Mouse (Mus musculus) spleen, adult 18-20 months (tissue): ENCODE measurements at regions not wholly inside any gene's neighbourhood (a gene's known extent, or its start where the extent isn't known, plus 50 kb on each side); places are given as distances from the start of the nearest gene placed in this dataset.
"Not testable (repeated sequence)": the region's sequence is repeated elsewhere in the genome, so short reads cannot be mapped to it uniquely, and the experiment has no call there.

Experiments used
- DNase-seq, 2 experiments: peaks; one replicate each; pipeline ENCODE4 v3.0.0; 2022; ENCODE audit warnings: mixed read lengths in 2 of 2

DNA sequence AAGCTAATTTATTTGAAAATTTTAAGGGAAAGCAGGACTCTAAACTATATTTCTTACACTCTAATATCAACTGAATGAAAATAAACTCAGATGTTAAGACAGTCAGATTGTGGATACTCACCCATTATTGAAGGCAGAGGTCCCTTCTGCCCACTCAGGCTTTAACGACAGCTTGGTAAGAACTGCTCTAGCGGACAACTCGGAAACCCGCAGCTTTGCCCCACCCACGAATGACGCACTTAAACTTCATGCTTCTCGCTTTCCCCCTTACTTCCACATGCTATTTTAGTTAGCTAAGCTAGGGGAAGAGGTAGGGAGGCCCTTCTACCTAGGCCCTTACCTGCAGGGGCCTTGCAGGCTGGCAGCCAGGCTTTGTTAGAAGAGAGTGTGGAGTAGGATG is 50.8 kb upstream of the Elmo1 start:
- no peak for DNase-seq

DNA sequence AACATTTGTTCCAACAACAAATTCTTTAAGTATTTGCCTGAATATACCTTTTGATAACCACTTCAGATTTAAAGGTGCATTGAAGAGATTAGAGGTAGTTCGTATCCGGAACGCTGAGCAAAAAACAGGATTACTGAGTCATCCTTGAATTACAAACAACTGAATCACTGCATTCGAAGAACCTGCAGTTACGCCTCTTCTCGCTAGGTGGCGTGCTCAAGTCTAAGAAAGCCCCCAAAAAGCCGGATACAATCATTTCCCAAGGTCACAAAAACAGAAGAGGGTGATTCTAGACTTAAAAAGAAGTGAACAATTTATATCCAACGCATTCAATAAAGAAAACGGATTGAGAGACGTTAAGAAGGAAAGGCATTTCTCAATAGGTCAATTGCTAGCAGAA is 51.9 kb upstream of the Elmo1 start:
- DNase-seq, result peak in 1 of 2 experiments; percentile 32

DNA sequence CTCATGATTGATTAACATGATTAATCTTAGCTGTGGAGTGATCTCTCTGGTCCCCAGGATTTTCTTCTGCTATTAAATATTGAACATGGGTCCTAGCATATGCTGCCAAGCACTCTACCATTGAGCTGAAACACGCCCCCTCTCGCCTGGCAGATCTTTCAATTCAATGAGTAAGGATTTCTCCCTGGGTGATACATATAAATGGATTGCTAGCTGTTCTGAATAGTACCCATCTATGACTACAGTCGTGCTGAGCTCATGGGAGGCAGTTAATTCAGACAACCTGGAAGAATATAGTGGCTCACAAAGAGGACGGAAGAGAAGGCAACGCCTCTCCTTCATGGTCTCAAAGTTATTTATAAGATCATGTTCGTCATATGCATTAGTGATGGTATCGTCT is 53.0 kb upstream of the Elmo1 start:
- no peak for DNase-seq

DNA sequence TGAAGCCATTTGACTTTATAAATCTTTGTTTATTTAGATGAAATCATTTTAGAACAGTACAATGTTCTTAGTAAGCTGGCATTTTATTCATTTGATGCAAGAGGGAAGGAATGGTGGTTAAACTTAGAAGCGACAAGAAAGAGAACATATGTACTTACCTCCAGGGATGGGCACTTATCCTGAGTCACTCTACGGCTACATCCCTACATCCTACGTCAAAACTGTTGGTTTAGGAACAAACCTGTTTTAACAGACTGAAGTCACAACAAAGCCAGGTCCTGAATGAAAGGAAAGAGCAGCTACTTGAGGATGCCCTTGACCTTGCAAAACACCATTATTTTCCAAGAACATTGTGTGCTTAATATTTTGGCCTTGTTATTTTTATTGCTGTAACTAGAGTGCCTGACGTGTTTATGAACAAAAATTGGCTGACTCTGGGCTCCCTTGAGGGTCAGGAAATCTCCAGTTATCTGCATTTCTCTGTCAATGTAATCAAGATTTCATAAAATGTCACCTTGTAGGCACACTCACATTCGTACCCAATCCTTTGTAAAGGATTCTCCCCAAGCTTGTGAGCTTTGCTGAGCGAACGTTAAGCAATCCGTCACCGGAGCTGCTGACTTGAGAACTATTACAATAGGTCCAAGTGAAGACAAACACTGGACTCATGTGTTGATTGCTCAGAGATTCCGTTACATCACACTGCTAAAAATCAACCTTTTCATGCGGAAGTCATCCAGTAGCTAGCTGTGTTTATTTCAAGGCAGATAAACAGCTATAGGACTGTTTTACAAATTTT is 56.3 kb upstream of the Elmo1 start:
- no peak for DNase-seq

DNA sequence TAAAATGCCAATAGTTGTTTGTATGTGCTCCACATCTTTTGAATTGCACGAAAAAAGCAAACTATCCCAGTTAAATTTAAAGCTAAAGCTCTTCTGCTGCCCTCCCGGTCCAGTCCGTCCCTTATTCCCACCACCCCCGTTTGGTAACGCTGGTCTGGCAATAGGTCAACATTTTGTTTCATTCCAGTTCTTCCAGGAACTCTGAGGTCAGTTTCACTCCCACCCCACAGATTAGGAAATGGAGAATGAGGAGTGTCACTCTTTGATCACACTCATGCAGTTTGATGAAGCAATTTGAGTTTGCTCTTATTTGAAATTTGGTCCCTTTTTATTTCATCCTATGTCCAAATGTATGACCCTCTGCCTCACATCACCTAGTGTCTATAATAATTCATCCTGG is 58.7 kb upstream of the Elmo1 start:
- DNase-seq, result no peak

DNA sequence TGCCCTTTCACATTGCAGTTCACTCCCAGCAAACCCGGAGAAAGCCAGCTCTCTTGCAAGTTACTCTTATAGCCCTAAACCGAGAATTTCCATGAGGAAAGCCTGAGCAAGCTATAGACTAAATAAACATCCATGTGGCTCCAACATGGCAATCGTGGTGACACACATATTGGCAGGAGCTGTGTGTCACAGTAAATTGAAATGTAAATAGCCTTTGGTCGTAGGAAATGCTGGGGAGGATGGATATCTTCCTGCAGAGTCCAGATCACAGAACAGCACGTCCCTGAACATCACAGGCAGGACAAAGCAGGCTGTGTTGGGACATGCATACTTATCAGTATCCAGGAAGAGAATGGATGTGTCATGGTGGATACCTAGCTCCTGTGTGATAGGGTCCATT is 59.3 kb upstream of the Elmo1 start:
- no peak for DNase-seq

DNA sequence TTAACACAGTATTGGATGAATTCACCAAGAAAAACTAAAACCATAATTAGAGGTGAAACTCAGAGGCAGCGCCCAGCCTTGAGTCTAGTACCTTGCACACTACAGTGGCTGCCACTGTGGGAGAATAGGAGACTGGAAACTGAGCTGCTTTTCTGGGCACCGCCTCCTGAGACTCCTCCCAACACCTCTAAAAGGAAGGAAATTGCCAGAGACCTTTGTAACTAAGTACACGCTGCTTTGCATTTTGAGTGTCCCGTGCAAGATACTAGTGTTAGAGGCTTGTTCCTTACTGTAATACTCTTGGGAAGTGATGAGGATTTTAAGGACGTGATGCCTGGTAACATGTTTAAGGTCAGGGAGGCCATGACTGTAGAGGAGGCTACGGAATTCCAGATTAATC is 63.8 kb upstream of the Elmo1 start:
- no peak for DNase-seq

DNA sequence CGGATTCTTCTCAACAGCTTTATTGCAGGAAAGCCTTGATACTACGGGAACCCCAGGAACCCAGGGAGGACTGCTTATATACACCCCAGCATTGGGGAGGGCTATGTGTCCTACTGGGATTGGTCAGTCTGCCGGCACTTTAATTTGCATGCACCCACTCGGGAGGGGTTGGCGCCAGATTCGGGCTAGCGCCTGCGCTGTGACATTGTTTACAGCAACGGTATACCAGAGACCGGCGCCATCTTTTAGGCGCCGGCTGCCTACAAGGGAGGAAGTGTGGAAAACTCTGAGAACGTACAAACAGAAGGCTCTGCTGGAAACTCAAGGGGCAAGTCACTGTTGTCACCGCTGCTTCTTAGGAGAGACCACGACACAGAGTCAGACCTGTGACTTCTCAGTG is 73.9 kb upstream of the Elmo1 start:
- DNase-seq, result not testable (repeated sequence)

DNA sequence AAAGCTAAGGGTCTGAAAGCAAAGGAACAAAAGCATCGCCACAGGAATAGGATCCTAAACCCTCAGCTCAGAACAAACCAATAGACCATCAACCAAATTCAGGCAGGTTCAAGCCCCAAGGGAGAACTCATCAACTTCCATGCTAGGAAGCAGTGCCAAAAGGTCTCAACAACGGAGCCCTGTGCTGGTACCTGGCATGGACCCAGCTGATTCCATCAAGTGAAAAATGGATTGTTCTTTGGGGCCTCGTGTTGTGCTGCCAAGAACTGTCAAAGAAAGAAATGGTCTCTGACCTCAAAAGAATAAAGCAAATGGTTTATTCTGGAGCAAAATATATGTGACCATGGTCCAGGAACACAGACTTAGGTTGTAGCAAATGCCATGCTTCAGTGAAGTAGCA is 77.8 kb upstream of the Elmo1 start:
- no peak for DNase-seq

DNA sequence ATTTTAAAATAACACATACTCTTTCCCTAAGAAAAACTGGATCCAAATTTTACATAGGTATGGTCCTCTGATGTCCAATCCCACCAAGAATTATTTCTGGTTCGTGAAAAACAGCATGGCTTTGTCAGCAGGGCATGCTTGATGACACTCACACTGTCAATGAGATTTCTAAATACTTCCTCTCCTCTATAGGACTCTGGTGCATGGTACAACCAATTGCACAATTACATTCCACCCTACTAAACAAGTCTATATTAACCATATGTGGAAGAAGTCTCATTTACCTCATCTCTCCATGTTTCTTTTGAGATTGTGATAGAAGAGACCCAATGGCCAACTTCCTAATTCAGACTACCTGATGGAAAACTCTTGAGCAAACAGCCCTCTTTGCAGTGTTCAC is 81.2 kb upstream of the Elmo1 start:
- DNase-seq, result no peak

DNA sequence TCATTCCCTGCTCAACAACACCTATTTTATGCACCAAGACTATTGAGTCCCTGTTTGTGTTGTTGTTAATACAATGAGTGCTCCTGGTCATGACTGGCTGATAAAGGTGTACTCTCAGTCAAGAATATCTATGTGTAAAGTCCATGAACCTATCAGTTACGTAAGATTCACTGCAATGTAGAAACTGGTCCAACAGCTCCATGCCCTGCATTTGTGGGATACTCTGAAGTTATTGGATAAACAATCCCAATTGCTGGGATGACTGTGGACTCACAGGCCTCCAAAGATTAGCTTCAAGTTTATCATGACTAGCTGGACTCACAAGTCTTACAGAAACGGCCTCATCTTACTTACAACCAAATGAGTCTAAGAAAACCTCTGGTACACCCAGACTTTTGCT is 82.8 kb upstream of the Elmo1 start:
- DNase-seq, result no peak

DNA sequence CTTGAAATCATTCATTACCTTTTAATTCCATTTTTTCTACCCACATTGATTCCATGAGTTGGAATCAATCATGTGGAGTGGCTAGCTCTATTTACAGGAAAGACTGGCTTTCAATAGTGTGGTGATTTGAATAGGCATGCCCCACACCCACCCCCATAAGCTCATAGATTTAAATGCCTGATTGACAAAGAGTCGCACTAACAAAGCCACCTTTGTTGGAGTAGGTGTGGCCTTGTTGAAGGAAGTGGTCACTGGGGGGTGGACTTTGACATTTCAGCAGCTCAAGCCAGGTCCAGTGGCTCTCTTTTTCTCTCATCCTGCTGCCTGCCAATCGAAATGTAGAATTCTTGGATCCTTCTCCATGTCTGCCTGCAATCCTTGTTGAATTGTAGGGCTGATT is 92.8 kb upstream of the Elmo1 start:
- no peak for DNase-seq

DNA sequence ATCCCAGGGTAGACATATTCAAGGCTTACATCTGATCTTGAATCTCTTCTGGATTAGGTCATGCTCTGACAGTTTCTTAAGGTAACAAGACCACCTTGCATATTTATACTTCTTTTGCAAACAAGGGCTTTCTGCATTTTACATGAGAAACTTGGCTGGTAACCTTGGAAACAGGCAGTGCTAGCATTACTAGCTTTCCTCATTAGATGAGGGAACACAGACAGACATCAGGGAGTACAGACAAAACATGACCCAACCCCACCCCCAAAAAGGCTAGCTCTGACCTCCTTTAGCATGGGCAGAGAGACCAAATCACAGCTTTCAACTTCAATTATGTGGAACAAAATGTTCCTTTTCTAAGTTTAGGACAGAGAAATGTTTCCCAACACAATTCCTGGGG is 114.8 kb upstream of the Elmo1 start:
- no peak for DNase-seq

DNA sequence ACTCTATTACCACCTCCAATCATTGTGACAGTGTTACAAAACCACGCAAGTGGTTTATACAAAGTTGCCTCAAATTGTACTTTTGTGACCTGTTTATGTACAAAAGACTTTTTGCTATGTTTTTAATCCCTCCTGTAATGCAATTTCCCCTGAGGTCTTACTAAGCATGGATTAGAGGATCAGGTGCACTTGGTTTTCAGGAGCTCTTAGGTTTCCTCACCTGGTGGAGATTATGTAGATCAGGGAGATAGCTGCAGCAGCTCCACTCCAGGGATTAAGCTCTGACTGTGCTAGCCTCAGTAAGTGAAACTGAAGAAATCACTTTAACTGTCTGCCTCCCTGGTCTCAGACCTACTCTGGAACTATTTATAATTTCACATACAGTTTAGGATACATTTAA is 123.8 kb upstream of the Elmo1 start:
- no peak for DNase-seq

DNA sequence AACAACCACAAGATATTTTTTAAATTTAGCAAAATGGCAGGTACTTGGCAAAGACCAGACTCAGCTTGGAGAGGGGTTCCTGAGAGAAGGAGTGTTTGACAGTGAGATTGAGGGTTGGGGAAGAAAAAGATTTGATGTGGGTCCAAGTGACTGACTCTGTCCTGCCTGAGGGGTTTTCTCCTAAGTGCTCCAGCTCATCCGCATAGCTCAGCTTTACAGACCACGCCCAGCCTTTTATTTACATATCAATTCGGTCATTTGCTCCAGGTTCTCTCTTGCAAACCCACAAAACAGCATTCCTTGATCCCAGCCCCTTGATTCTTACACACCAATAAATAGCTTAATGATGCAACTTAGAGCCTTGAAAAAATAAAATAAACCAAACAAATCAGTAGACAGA is 127.4 kb upstream of the Elmo1 start:
- no peak for DNase-seq

DNA sequence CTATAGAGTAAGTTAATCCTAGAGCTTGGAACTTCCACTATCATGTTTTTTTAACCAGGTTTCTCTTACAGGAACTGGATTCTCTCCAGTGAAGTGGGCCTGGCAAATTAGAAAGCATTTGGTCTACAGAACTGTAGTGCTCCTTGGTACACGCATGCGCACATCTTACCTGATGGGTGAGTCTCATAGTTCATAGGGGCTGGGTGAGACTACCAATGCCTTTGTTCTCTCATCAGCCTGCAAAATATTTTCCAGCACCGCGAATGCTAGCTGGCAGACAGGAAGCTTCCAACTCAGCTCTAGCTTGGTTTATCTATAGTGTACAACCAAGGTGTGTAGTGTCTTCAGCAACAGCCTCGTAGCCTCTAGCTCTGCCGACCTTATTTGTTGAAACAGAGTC is 104.7 kb upstream of the Gpr141 start:
- no peak for DNase-seq

DNA sequence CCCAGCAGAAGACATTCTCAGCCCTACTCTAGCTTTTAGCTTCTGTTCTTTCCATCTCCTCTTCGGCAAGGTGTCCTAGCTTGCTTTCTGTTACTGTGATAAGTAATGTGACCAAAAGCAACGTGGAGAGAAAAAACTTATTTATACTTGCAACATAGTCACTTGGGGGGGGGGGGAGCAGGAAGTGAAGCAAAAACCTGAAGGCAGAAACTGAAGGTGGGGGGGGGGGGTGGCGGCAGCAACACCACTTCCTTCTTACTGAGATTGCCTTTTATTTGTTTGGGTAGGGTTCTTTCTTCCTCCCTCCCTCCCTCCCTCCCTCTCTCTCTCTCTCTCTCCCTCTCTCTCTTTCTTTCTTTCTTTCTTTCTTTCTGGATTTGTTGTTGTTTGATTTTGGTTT is 103.8 kb upstream of the Gpr141 start:
- DNase-seq, result no peak

DNA sequence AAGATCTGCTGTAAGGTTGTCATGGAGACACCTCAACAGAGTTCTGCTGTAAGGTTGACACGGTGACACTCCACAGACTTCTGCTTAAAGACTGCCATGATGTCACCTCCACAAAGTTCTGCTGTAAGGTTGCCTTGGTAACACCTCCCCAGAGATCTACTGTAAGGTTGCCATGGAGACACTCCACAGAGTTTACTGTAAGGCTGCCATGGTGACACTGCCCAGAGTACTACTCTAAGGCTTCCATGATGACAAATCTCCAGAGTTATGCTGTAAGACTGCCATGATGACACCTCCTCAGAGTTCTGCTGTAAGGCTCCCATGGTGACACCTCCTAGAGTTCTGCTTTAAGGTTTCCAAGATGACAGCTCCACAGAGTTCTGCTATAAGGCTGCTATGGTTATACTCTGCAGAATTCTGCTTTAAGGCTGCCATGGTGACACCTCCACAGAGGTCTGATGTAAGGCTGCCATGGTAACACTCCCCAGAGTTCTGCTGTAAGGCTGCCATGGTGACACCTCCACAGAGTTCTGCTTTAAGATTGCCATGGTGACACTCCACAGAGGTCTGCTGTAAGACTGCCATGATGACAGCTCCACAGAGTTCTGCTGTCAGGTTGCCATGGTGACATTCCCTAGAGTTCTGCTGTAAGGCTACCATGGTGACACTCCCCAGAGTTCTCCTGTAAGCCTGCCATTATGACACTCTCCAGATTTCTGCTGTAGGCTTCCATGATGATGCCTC is 97.2 kb upstream of the Gpr141 start:
- DNase-seq, result no peak

DNA sequence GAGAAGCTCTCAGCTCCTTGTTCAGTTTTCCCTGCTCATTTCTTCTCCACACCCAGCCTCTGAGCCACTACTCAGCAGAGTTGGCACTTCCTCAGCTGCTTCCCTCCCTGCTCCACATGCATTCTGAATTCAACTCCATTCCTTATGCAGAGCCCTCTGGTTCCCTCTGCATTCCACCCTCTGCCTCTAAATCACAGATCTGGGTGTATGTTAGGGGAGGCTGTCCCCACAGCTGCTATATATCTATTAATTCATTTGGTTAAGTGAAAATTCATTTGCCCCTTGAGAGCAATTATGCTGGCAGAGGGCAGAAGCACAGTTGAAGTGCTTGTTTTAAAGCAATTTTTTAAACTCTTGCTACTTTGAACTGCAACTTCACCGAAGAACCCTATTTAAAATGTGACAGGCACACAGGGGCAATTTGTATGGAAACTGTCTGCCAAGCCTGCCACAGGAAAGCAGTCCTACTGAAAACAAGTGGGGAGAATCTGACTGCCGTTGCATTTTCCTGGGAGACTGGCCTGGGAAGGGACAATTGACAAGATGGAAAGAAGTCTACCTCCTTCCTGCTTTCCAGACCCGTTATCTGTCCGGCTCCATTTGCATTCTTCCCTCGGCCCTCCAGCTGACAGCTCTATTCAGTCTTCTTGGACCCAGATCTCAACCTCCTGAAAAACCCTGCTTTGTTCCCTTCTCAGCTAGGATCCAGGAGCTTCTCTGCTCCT is 88.0 kb upstream of the Gpr141 start:
- no peak for DNase-seq

DNA sequence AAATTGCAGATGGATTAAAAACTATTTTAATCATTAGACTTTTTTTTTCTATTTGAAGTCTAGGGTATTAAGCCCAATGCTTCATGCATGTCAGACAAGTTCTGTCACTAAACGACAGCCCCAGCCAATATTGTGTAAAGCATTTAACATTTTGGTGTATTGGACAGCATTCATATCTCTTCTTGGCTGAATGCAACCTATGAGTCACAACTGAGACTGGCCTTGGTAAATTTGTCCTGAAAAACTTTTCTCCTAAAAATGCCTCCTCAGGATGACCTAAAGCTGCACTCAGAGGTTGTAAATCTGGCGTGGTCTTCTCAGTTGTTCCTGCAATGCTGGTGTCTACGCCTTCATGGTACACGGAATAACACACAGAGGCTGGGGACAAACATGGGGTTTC is 78.7 kb upstream of the Gpr141 start:
- no peak for DNase-seq

DNA sequence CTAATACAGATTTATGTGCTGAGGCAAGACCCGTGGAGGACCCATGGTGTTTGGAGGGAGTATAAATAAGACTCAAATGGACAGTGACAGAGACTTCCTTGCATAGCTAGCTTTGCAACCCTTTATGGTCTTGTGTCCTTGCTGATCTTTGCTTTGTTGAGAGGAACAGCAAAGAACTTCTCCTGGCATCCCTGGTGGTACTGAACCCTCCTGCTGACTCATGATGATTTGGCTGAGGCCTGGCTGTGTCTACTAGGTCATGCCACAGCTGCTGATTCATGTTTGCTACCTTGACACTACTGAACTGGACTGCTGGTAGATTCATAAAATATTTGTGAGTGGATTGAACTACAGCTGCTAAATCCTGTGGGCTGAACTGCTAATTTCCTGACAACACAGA is 73.1 kb upstream of the Gpr141 start:
- no peak for DNase-seq

DNA sequence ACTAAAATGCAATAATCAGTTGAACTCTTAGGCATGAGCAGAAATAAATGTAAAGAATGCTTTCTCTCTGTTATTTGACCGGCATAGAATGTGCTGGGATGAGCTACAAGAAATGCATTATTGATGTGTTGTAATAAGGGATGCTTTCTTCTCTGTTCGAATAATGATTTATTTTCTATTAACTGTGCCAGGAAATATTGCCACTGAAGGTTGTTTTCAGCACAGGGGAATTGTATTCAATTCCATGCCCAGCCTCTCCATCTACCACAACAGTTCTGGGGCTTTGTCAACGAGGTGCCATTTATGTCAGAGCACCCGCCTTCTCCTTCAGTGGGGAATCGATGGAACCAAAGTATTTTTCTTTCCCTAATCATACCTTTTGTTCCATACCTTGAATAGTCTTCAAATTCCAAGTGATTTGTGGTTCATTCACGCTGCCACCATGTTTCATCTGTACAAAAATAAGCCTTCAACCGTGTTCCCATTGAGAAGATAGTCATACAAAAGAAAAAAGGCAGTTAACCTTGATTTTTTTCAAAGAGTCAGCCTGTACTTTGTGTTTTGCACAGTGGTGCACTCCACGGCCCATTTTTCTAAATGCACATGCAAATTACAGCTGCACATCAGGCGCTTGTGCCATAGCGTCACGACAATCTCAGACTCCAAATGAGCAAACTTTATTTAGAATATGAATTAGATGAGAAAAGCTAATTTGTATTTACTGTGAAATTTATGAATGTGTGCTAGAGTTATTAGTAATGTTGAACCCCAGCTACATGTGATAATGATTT is 65.1 kb upstream of the Gpr141 start:
- no peak for DNase-seq
